Mouse (Mus musculus): Measurements from ENCODE around the gene Wdr53. TPM values are rescaled to one million over a fixed set of nuclear protein-coding genes. Genes with fewer than 3 reads are reported as not detected.
A peak's percentile ranks its signal among the peaks of the same experiment; 100 is the strongest.

The Wdr53 gene
- 11.1 and 14.3 TPM in 2 replicates for polyA plus RNA-seq (2014; fragmentation: Nextera tagmentation; extraction: Ambion mirVana)

DNA sequence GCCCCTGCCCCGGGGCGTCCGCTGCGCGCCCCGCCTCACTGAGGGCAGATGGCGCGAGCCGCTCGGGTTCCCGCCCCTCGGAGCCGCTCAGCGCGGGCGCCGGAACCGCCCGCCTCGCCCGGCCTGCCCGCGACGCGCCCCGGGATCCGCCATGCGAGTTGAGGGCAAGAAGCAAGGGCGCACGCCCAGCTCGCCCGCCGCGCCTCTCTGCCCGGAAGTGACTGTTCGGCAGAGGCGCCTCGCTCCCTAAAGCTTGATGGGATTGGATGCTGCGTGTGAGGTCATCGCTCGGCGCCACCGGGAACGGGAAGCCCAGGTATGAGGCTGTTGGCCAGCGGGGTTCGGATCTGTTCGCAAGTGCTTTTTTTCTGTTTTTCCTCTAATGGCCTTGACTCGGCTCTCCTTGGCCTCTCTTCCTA lies at the start of gene Wdr53, which contains the start of gene Fbxo45:
Wdr53 (plus strand) TSS at position 276 of the 419 bp plus-strand sequence.
Fbxo45 (minus strand) TSS at position 207 of the 419 bp plus-strand sequence.
- H3K9me3 ChIP-seq (replicated peaks; ENCODE audit: control insufficient read depth, low read length) = no peaks in the 10 kb centered on the region
- peaks cover 20% of the 10 kb centered on the region for H3K4me1 ChIP-seq (ENCODE audit: control insufficient read depth, insufficient read depth, low read length)
- H3K36me3 ChIP-seq (ENCODE audit: control insufficient read depth, insufficient read depth, low read length) = peaks cover 2% of the 10 kb centered on the region; the same call in 1 of the 2 replicates
- ATAC-seq (replicated peaks; ENCODE audit: insufficient number of reproducible peaks, low FRiP score, low TSS enrichment) = peak; percentile 96
- under 1% methylated on average over 47 of the region's 48 CpGs for WGBS (ENCODE audit: insufficient replicate concordance)
- H3K27me3 ChIP-seq (ENCODE audit: control insufficient read depth, insufficient read depth, low read length) = no peaks in the 10 kb centered on the region
- H3K4me2 ChIP-seq = peak within 1 kb of the TSS; percentile 60
- peak within 1 kb of the TSS; percentile 76 for H3K4me3 ChIP-seq (ENCODE audit: low read depth, low read length)
- peak within 1 kb of the TSS; percentile 95 for H3K27ac ChIP-seq (ENCODE audit: low read depth, low read length)
- H3K9ac ChIP-seq (ENCODE audit: low read depth, low read length) = peak within 1 kb of the TSS; percentile 87

DNA sequence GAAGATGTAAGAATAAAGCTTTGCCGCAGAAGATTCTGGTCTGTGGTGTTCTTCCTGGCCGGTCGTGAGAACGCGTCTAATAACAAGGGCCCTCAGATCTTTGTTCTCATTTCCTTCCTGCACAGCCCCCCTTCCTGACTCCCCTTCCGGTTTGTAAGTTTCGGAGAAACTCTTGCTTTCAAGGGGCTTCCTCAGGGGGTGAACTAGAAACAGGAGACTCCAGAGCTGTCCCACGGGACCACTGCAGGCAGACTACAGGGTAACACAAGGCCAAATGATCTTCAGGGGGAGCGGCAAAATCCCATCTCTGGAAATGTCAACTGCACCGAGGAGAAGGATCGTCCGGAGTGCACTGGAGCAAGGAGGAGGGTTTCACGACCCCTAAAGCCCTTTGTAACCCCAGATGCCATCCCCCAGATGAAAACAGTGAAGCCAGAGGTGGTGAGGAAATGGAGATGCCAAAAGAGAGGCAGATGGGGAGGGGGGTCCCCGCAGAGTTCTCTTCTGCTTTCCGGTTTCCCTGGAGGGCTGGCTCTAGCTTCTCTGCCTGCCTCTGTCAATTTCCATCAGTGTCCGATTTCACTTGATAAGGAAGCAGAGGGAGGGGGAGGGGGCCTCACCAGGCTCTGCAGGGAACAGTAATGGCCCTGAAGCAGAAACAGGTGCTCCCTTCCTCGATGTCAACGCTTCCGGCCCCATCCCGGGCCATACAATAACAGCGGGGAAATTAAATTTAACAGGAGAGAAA lies 46.6 kb upstream of the Wdr53 start:
- no peaks in the 10 kb centered on the region for H3K4me1 ChIP-seq (ENCODE audit: control insufficient read depth, insufficient read depth, low read length)
- no peak overlapping the region for H3K27ac ChIP-seq (ENCODE audit: low read depth, low read length)
- H3K9ac ChIP-seq (ENCODE audit: low read depth, low read length) = 0 out of 2 replicates have a peak overlapping the region, but pooled peaks have one; percentile 22
- no peak overlapping the region for H3K4me3 ChIP-seq (ENCODE audit: low read depth, low read length)
- ATAC-seq (replicated peaks; ENCODE audit: insufficient number of reproducible peaks, low FRiP score, low TSS enrichment) = no peak
- no peaks in the 10 kb centered on the region for H3K36me3 ChIP-seq (ENCODE audit: control insufficient read depth, insufficient read depth, low read length)
- H3K27me3 ChIP-seq (ENCODE audit: control insufficient read depth, insufficient read depth, low read length) = no peaks in the 10 kb centered on the region
- 70% methylated on average over 21 of the region's 21 CpGs for WGBS (ENCODE audit: insufficient replicate concordance)
- H3K4me2 ChIP-seq = peak overlapping the region; percentile 29; the same call in 1 of the 2 replicates
- no peaks in the 10 kb centered on the region for H3K9me3 ChIP-seq (replicated peaks; ENCODE audit: control insufficient read depth, low read length)

DNA sequence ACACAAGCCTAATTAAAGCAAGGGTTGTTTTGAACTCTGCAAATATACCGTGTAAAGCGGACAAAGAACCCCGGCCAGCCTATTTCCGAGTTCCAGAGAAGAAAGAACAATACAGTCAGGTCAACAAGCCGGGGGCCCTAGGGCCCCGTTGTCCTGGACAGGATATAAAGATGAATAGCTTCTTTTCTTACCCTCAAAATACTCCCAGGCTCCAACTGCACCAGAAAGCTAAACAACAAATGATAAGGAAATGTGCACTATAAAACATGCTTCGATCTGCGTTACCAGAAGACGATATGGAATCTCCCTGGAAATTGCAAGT lies 46.1 kb upstream of the Wdr53 start:
- no peaks in the 10 kb centered on the region for H3K27me3 ChIP-seq (ENCODE audit: control insufficient read depth, insufficient read depth, low read length)
- H3K4me1 ChIP-seq (ENCODE audit: control insufficient read depth, insufficient read depth, low read length) = no peaks in the 10 kb centered on the region
- peak overlapping the region; percentile 29; the same call in 1 of the 2 replicates for H3K4me2 ChIP-seq
- H3K27ac ChIP-seq (ENCODE audit: low read depth, low read length) = no peak overlapping the region
- H3K9ac ChIP-seq (ENCODE audit: low read depth, low read length) = no peak overlapping the region
- ATAC-seq (replicated peaks; ENCODE audit: insufficient number of reproducible peaks, low FRiP score, low TSS enrichment) = no peak
- H3K36me3 ChIP-seq (ENCODE audit: control insufficient read depth, insufficient read depth, low read length) = no peaks in the 10 kb centered on the region
- WGBS (ENCODE audit: insufficient replicate concordance) = 78% methylated on average over 9 of the region's 9 CpGs
- no peaks in the 10 kb centered on the region for H3K9me3 ChIP-seq (replicated peaks; ENCODE audit: control insufficient read depth, low read length)
- no peak overlapping the region for H3K4me3 ChIP-seq (ENCODE audit: low read depth, low read length)

DNA sequence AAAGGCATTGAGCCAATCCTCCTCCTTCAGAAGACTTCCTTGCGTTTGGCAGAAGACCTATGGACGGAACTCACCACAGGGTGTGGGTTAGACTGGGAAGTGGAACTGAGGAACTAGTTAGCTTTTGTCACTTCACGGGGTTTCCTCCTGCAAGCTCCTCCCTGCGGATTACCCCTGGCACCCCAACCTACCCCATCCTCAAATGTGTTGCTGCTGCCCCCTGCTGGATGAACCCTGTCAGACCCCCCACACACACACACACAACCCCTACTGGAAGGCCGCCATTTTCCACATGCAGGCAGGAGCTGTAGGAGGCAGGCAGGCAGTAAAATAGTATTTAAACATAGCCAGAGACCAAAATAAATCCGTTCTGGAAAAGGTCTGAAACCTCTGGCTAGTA lies 44.3 kb upstream of the Wdr53 start:
- no peak for ATAC-seq (replicated peaks; ENCODE audit: insufficient number of reproducible peaks, low FRiP score, low TSS enrichment)
- H3K36me3 ChIP-seq (ENCODE audit: control insufficient read depth, insufficient read depth, low read length) = no peaks in the 10 kb centered on the region
- no peaks in the 10 kb centered on the region for H3K4me1 ChIP-seq (ENCODE audit: control insufficient read depth, insufficient read depth, low read length)

DNA sequence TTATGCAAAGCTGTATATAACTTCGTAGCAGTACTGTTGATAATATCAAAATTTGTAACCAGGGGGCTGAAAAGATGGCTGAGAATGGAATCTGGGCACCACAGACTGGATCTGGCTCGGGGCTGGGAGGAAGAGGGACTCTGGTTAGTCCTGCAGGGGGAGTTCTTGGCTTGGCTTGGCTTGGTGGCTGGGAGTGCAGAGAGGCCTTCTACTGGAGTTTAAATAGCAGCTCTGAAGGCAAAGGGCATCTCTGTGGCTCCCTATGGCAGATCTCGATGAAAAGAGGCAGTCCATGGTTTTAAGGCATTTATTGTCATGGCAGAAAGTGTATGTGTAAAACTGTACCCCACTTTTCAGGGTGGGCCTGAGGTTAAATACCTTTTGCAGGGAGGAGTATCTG lies 42.1 kb upstream of the Wdr53 start:
- Histone ChIP-seq H3K9ac (ENCODE audit: low read depth, low read length) (no peak overlapping the region), H3K36me3 (ENCODE audit: control insufficient read depth, insufficient read depth, low read length) (no peaks in the 10 kb centered on the region), H3K4me1 (ENCODE audit: control insufficient read depth, insufficient read depth, low read length) (no peaks in the 10 kb centered on the region), H3K27ac (ENCODE audit: low read depth, low read length) (no peak overlapping the region), H3K9me3 (replicated peaks; ENCODE audit: control insufficient read depth, low read length) (peaks cover 3% of the 10 kb centered on the region; the same call in 1 of the 2 replicates), H3K4me2 (no peak overlapping the region), H3K27me3 (ENCODE audit: control insufficient read depth, insufficient read depth, low read length) (no peaks in the 10 kb centered on the region), H3K4me3 (ENCODE audit: low read depth, low read length) (no peak overlapping the region)
- 55% methylated on average over 3 of the region's 3 CpGs for WGBS (ENCODE audit: insufficient replicate concordance)
- no peak for ATAC-seq (replicated peaks; ENCODE audit: insufficient number of reproducible peaks, low FRiP score, low TSS enrichment)

More for the DNA sequence above, 44.3 kb upstream of the Wdr53 start:
- Histone ChIP-seq H3K9ac (ENCODE audit: low read depth, low read length) (no peak overlapping the region), H3K9me3 (replicated peaks; ENCODE audit: control insufficient read depth, low read length) (no peaks in the 10 kb centered on the region), H3K27ac (ENCODE audit: low read depth, low read length) (no peak overlapping the region), H3K4me2 (no peak overlapping the region), H3K4me3 (ENCODE audit: low read depth, low read length) (no peak overlapping the region), H3K27me3 (ENCODE audit: control insufficient read depth, insufficient read depth, low read length) (no peaks in the 10 kb centered on the region)
- 72% methylated on average over 6 of the region's 6 CpGs for WGBS (ENCODE audit: insufficient replicate concordance)

DNA sequence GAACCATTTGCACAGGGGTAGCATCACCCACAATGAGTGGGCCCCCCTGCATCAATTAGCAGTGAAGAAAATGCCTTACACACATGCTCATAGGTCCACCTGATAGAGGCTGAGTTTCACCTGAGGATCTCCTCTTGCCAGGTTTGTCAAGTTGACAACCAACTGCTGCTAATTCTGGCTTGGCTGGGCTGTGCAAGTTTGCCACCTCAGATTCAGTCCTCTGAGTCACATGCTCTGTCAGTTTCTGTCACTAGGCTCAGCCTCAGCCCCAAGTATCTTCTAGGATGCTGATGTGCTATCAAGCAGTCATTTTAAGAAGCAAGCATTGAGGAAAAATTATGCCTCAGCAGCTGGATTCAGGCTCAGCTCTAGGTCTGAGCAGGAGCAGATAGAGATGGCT lies 32.9 kb upstream of the Wdr53 start:
- no peaks in the 10 kb centered on the region for H3K27me3 ChIP-seq (ENCODE audit: control insufficient read depth, insufficient read depth, low read length)
- no peaks in the 10 kb centered on the region for H3K36me3 ChIP-seq (ENCODE audit: control insufficient read depth, insufficient read depth, low read length)
- no peak overlapping the region for H3K4me2 ChIP-seq
- H3K4me3 ChIP-seq (ENCODE audit: low read depth, low read length) = no peak overlapping the region
- ATAC-seq (replicated peaks; ENCODE audit: insufficient number of reproducible peaks, low FRiP score, low TSS enrichment) = no peak
- H3K4me1 ChIP-seq (ENCODE audit: control insufficient read depth, insufficient read depth, low read length) = no peaks in the 10 kb centered on the region
- no peak overlapping the region for H3K9ac ChIP-seq (ENCODE audit: low read depth, low read length)
- H3K27ac ChIP-seq (ENCODE audit: low read depth, low read length) = no peak overlapping the region
- H3K9me3 ChIP-seq (replicated peaks; ENCODE audit: control insufficient read depth, low read length) = peaks cover 4% of the 10 kb centered on the region; the same call in 1 of the 2 replicates

DNA sequence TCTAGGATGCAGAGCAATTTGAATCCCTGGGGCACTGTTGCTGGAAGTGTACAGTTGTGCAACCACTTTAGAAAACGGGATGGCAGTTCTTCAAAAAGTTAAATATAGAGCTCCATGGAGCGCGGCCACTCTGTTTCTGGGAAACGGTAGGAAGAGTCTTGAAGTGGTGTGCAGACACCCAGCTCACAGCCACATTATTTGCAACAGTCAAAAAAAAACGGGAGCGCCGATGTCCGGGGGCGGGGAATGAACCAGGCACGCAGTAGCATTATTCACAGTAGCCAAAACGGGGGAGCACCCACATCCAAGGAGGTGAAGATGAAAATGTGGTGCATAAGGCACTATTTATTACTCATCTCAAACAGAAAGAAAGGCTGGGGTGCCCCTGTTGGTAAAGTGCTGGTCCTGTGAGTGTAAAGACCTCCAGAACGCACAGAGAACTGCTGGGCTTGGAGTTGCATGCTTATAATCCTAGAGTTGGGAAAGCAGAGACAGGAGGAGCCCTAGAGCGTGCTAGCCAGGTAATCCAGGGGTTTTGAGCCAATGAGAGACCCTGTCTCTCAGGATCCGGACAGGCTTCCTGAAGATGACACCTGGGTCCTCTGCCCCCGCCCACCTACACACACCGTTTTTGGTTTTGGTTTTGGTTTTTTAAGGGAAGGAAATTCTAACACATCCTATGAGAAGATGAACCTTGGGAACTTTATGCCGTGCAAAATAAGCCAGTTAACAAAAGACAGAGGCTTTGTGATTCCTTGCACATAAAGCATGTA lies 32.0 kb upstream of the Wdr53 start:
- peak overlapping the region; percentile 22 for H3K4me2 ChIP-seq
- WGBS (ENCODE audit: insufficient replicate concordance) = 70% methylated on average over 17 of the region's 17 CpGs
- H3K9me3 ChIP-seq (replicated peaks; ENCODE audit: control insufficient read depth, low read length) = peaks cover under 1% of the 10 kb centered on the region; the same call in 1 of the 2 replicates
- H3K4me1 ChIP-seq (ENCODE audit: control insufficient read depth, insufficient read depth, low read length) = no peaks in the 10 kb centered on the region
- H3K36me3 ChIP-seq (ENCODE audit: control insufficient read depth, insufficient read depth, low read length) = no peaks in the 10 kb centered on the region
- no peaks in the 10 kb centered on the region for H3K27me3 ChIP-seq (ENCODE audit: control insufficient read depth, insufficient read depth, low read length)
- H3K4me3 ChIP-seq (ENCODE audit: low read depth, low read length) = no peak overlapping the region
- no peak overlapping the region for H3K9ac ChIP-seq (ENCODE audit: low read depth, low read length)
- H3K27ac ChIP-seq (ENCODE audit: low read depth, low read length) = no peak overlapping the region
- no peak for ATAC-seq (replicated peaks; ENCODE audit: insufficient number of reproducible peaks, low FRiP score, low TSS enrichment)

DNA sequence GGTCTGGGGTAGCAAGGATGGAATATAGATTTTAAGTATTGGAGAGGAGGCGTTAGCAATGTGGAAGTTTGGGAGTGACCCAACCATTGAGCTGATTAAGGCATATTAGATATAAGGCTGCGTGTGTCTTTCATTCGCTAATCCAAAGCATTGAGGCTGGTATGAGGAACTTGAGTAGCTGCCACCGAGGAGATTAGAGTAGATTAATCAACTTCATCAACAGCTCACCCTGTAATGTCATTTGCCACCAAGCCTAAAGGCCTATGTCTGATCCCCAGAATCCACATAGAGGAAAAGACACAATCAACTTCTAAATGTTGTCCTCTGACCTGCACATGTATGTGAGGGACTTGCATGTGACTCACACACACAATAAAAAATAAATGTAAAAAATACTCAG lies 25.2 kb upstream of the Wdr53 start:
- no peak overlapping the region for H3K4me3 ChIP-seq (ENCODE audit: low read depth, low read length)
- H3K4me2 ChIP-seq = no peak overlapping the region
- H3K9ac ChIP-seq (ENCODE audit: low read depth, low read length) = no peak overlapping the region
- H3K9me3 ChIP-seq (replicated peaks; ENCODE audit: control insufficient read depth, low read length) = no peaks in the 10 kb centered on the region
- no peaks in the 10 kb centered on the region for H3K36me3 ChIP-seq (ENCODE audit: control insufficient read depth, insufficient read depth, low read length)
- WGBS (ENCODE audit: insufficient replicate concordance) = 76% methylated on average over 4 of the region's 4 CpGs
- H3K4me1 ChIP-seq (ENCODE audit: control insufficient read depth, insufficient read depth, low read length) = no peaks in the 10 kb centered on the region
- H3K27me3 ChIP-seq (ENCODE audit: control insufficient read depth, insufficient read depth, low read length) = no peaks in the 10 kb centered on the region
- no peak overlapping the region for H3K27ac ChIP-seq (ENCODE audit: low read depth, low read length)
- no peak for ATAC-seq (replicated peaks; ENCODE audit: insufficient number of reproducible peaks, low FRiP score, low TSS enrichment)

Measured in heart, embryonic 11.5 days (tissue).